Mouse (Mus musculus) embryonic fibroblast, embryonic 13.5 days (primary cell): Measurements from ENCODE around the gene Tmem253.

Experiments
- CTCF ChIP-seq: IDR thresholded peaks from 2 replicates; pipeline ENCODE4 v1.5.1; 2011; ENCODE audit warnings: mild to moderate bottlenecking, control low read depth, low read length, moderate library complexity, borderline replicate concordance; ENCODE audit not compliant: insufficient read depth
- POLR2A ChIP-seq: IDR thresholded peaks from 2 replicates; pipeline ENCODE4 v1.6.1; 2011; ENCODE audit warnings: low read depth, mild to moderate bottlenecking, control low read depth, low read length, moderate library complexity

- no peak for TF ChIP-seq CTCF
- no peak for TF ChIP-seq POLR2A
These were observed 28.0 kb downstream of the Tmem253 start for GRCm38 (mm10) chr14:52043446-52043845.
